19 mouse cellular contexts compared by ENCODE assay signal in genomic region chr15:12291757-12292156, GRCm38 (mm10). TPM values are rescaled to one million over a fixed set of nuclear protein-coding genes. Genes with fewer than 3 reads are reported as not detected.
DNase-seq lines count a peak whose midpoint lies in the region; ATAC-seq lines count a peak whose summit lies in the region.
"Had no signal": no experiment of that assay in that cellular context is flagged by ENCODE, and none has a peak within 500 bp of the region (broad histone marks: within the 10 kb centered on the region; RNA-seq: fewer than 3 reads in every experiment).

No protein-coding gene starts in this region.

- H3K36me3 ChIP-seq in liver, embryonic 12.5 days = no peaks in the 10 kb centered on the region
- H3K36me3 ChIP-seq: embryonic facial prominence, embryonic 10.5 days; embryonic facial prominence, embryonic 12.5 days; forebrain, embryonic 12.5 days; forebrain, embryonic 15.5 days had no signal

- no peak overlapping the region for H3K9ac ChIP-seq in liver, embryonic 12.5 days
- H3K9ac ChIP-seq: embryonic facial prominence, embryonic 12.5 days; forebrain, embryonic 12.5 days; forebrain, embryonic 15.5 days; forebrain, postnatal 0 days had no signal

- H3K4me1 ChIP-seq in liver, embryonic 12.5 days = peaks cover 19% of the 10 kb centered on the region
- H3K4me1 ChIP-seq: embryonic facial prominence, embryonic 10.5 days; embryonic facial prominence, embryonic 12.5 days; forebrain, embryonic 12.5 days; forebrain, embryonic 15.5 days had no signal

- H3K27me3 ChIP-seq in liver, embryonic 12.5 days (replicated peaks) = no peaks in the 10 kb centered on the region
- H3K27me3 ChIP-seq: embryonic facial prominence, embryonic 12.5 days; forebrain, embryonic 12.5 days; forebrain, embryonic 15.5 days; Patski had no signal

- H3K4me3 ChIP-seq in liver, embryonic 12.5 days = no peak overlapping the region
- H3K4me3 ChIP-seq: embryonic facial prominence, embryonic 10.5 days; embryonic facial prominence, embryonic 12.5 days; forebrain, embryonic 12.5 days; forebrain, embryonic 15.5 days had no signal

- H3K4me2 ChIP-seq in liver, embryonic 12.5 days = no peak overlapping the region
- H3K4me2 ChIP-seq: embryonic facial prominence, embryonic 12.5 days; forebrain, embryonic 12.5 days; forebrain, embryonic 15.5 days had no signal

- no peak for ATAC-seq in liver, embryonic 12.5 days
- ATAC-seq: activated CD4-positive, CD25-positive, alpha-beta regulatory T cell, adult 4 months; forebrain, embryonic 15.5 days; forebrain, postnatal 0 days; Patski had no signal

- H3K27ac ChIP-seq in liver, embryonic 12.5 days = no peak overlapping the region
- H3K27ac ChIP-seq: embryonic facial prominence, embryonic 10.5 days; embryonic facial prominence, embryonic 12.5 days; forebrain, embryonic 12.5 days; forebrain, embryonic 15.5 days had no signal

- no peaks in the 10 kb centered on the region for H3K9me3 ChIP-seq in liver, embryonic 12.5 days (replicated peaks)
- H3K9me3 ChIP-seq: embryonic facial prominence, embryonic 10.5 days; embryonic facial prominence, embryonic 12.5 days; forebrain, embryonic 15.5 days had no signal

- peak; percentile 26 to 28 for DNase-seq in cerebellum, postnatal 10 days
- DNase-seq in cerebellum, postnatal 25 days = no peak
- DNase-seq in liver = peak; percentile 29
- DNase-seq in spleen, adult 12 weeks (ENCODE audit: low spot score) = no peak
- DNase-seq: adrenal gland, adult 8-10 months; adrenal gland, postnatal 14 days; adrenal gland, postnatal 36 days; cerebellum, adult 11-12 months; cerebellum, adult 2 months; cerebellum, adult 9-10 months; forebrain, postnatal 0 days had no signal

- 53% methylated on average over 2 of the region's 2 CpGs for WGBS in liver, embryonic 12.5 days (ENCODE audit: insufficient replicate concordance)

RNA-seq across cellular contexts. Expression of gene Golph3, which starts 29.5 kb away (rescaled TPM):
- polyA plus RNA-seq in liver, embryonic 12.5 days (2016; fragmentation: Nextera tagmentation; extraction: Ambion mirVana) = 79.8 and 82.7 TPM in 2 replicates

RNA-seq across cellular contexts. Expression of gene 1810049J17Rik, which starts 29.9 kb away (rescaled TPM):
- 1.2 and 1.9 TPM in 2 replicates for polyA plus RNA-seq in liver, embryonic 12.5 days (2016; fragmentation: Nextera tagmentation; extraction: Ambion mirVana)
- polyA plus RNA-seq: activated CD4-positive, CD25-positive, alpha-beta regulatory T cell, adult 4 months; cerebellum, adult 2 months; cortical plate, adult 2 months; embryonic facial prominence, embryonic 10.5 days; forebrain, embryonic 12.5 days had no signal

Comparison
In these comparisons a context has a peak if more than half of its experiments do, and no peak if none do; other contexts are left out.
1. DNase-seq: peak in cerebellum, postnatal 10 days (2 of 2) and liver (single experiment); none in cerebellum, postnatal 25 days (0 of 2) and spleen, adult 12 weeks (single experiment).